Mouse (Mus musculus) embryonic facial prominence, embryonic 11.5 days (tissue): ENCODE measurements around the gene Lgr4. TPM values are rescaled to one million over a fixed set of nuclear protein-coding genes. Genes with fewer than 3 reads are reported as not detected.

Experiments used
- ATAC-seq: fragments of 200-750 bp; cut with Nextera tagmentation; replicated peaks from 2 replicates; pipeline ENCODE4 v1.8.0; 2017; ENCODE audit warnings: low read depth; ENCODE audit not compliant: insufficient number of reproducible peaks, low FRiP score, low TSS enrichment
- DNase-seq: peaks from one replicate; pipeline ENCODE4 v3.0.0-alpha.2; 2015; ENCODE audit warnings: low spot score
- H3K27ac ChIP-seq: fragments of 300-500 bp; sonication (generic); replicated peaks from 2 replicates; pipeline ENCODE4 v1.5.1; 2014; ENCODE audit warnings: mild to moderate bottlenecking, low read depth, low read length, control low read depth
- H3K27me3 ChIP-seq: fragments of 300-500 bp; sonication (generic); 2 replicates; pipeline ENCODE4 v1.6.1; 2014; ENCODE audit warnings: mild to moderate bottlenecking, low read length, moderate library complexity, mixed read lengths; ENCODE audit not compliant: control insufficient read depth, insufficient read depth
- H3K36me3 ChIP-seq: fragments of 300-500 bp; sonication (generic); replicated peaks from 2 replicates; pipeline ENCODE4 v1.6.1; 2014; ENCODE audit warnings: low read depth, mild to moderate bottlenecking, low read length, moderate library complexity, mixed read lengths; ENCODE audit not compliant: control insufficient read depth, insufficient read depth
- H3K4me1 ChIP-seq: fragments of 300-500 bp; sonication (generic); 2 replicates; pipeline ENCODE4 v1.6.1; 2014; ENCODE audit warnings: low read length, mixed read lengths; ENCODE audit not compliant: control insufficient read depth, insufficient read depth
- H3K4me2 ChIP-seq: fragments of 300-500 bp; sonication (generic); 2 replicates; pipeline ENCODE4 v1.6.1; 2014; ENCODE audit warnings: low read depth, mild to moderate bottlenecking, control low read depth, low read length, moderate library complexity
- H3K4me3 ChIP-seq: fragments of 300-500 bp; sonication (generic); 2 replicates; pipeline ENCODE4 v1.5.1; 2014; ENCODE audit warnings: low read depth, low read length, control low read depth
- H3K9ac ChIP-seq: fragments of 300-500 bp; sonication (generic); replicated peaks from 2 replicates; pipeline ENCODE4 v1.6.1; 2014; ENCODE audit warnings: mild to moderate bottlenecking, control low read depth, low read length
- H3K9me3 ChIP-seq: fragments of 300-500 bp; sonication (generic); replicated peaks from 2 replicates; pipeline ENCODE4 v1.6.1; 2016; ENCODE audit warnings: mild to moderate bottlenecking, low read length, inconsistent platforms, mixed read lengths; ENCODE audit not compliant: control insufficient read depth
- WGBS: fragments of 180-500 bp; shearing (Covaris S2); extraction: QIAGEN DNeasy Blood & Tissue Kit; methylation state at CpG from one replicate; pipeline ENCODE4 v1.1.7; 2014; 5-methylcytosine and 5-hydroxymethylcytosine counted together
- polyA plus RNA-seq: library from polyadenylated mRNA; unstranded; fragments of >200 nt; fragmentation: Nextera tagmentation; extraction: Ambion mirVana; gene quantifications from 2 replicates; pipeline ENCODE4 v1.2.1, GENCODE M21; 2014

Gene Lgr4
- polyA plus RNA-seq, 1 experiment from 2014 or later = 17.2 TPM

DNA sequence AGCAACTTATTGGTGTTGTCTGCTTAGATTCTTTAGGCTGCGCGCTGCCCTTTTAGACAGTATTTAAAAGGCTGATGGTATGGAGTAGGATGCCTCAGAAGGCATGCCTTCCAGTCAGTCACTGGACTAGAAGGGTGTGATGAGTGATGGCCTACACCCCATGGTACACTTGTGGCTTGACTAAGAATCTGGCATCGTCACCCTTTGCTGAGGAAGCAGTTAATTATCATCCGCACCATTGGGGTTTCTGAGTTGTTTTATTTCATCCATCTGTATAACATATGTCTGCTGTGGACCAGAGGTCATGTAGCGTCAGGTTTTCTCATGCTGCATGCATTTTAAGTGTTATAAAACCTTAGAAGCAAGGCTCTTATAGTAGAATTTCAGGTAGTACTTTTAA is 70.5 kb downstream of the Lgr4 start:
- Histone ChIP-seq H3K27me3 (no peaks in the 10 kb centered on the region), H3K9ac (no peak overlapping the region), H3K4me3 (no peak overlapping the region), H3K36me3 (no peaks in the 10 kb centered on the region), H3K4me1 (no peaks in the 10 kb centered on the region; the same call in 1 of the 2 replicates), H3K9me3 (no peaks in the 10 kb centered on the region), H3K4me2 (no peak overlapping the region), H3K27ac (no peak overlapping the region)
- no peak for ATAC-seq
- no peak for DNase-seq
- 70% methylated on average over 5 of the region's 5 CpGs for WGBS

DNA sequence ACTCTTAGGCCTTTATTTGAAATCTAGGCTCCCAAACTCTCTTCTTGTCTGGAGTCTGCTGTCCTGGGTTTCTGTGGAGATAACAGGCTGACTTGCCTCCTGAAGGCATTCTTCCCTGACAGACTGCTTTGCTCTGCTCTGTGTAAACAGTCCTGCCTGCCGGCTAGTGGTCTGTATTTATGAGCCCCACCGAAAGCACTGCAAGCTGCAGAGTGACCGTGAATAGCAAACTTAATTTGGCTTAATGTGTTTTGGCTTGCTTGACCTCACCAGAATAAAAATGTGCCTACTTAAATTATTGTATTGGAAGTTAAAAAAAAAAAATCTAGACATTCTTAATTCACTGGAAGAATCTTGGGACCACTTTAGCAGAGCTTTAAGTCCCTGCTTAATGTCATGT is 71.7 kb downstream of the Lgr4 start:
- Histone ChIP-seq H3K27me3 (no peaks in the 10 kb centered on the region), H3K27ac (0 out of 2 replicates have a peak overlapping the region, but pooled peaks have one; percentile 16), H3K36me3 (no peaks in the 10 kb centered on the region), H3K4me1 (no peaks in the 10 kb centered on the region; the same call in 1 of the 2 replicates), H3K9ac (no peak overlapping the region), H3K4me3 (no peak overlapping the region), H3K9me3 (no peaks in the 10 kb centered on the region), H3K4me2 (no peak overlapping the region)
- DNase-seq = peak; percentile 49
- WGBS = 4% methylated on average over 3 of the region's 3 CpGs
- no peak for ATAC-seq

DNA sequence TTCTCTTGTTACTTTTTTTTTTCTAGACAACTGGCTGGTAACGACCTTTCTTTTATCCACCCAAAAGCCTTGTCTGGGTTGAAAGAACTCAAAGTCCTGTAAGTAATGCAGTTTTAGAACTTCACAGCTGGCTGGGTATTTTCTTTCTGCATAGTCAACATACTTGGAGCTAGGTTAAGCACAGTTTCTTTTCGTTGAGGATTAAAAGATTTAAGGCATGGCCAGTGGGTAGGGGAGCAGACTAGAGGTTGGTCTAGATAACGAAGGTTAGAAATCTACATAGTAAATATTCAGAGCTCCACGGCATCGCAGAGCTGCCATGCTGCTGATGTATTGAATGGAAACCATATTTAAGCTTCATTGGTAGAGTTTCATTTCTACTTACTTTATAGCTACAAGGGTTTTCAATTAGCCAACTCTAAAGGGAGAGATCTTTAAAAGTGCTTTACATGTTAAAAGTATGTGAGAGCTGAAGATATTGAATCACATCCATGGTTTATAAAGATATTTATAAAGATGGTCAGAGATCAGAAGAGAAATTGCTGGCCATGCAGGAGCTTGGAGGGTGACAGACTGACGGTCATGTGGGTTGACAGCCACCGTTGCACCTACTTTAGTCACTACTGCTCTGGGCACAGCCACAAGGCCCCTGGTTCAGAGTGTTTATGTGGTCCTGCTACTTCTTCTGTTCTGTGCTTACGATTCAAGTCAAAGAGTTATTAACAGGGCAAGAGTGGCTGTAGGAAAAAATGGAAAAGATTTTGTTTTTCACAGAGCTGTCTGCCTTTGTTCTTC is 72.4 kb downstream of the Lgr4 start:
- no peak overlapping the region for H3K9ac ChIP-seq
- ATAC-seq (no peak), DNase-seq (peak; percentile 41)
- no peaks in the 10 kb centered on the region for H3K27me3 ChIP-seq
- no peaks in the 10 kb centered on the region for H3K36me3 ChIP-seq
- WGBS = 57% methylated on average over 8 of the region's 8 CpGs
- H3K9me3 ChIP-seq = no peaks in the 10 kb centered on the region
- no peak overlapping the region for H3K4me3 ChIP-seq
- H3K27ac ChIP-seq = no peak overlapping the region
- no peak overlapping the region for H3K4me2 ChIP-seq
- H3K4me1 ChIP-seq = no peaks in the 10 kb centered on the region; the same call in 1 of the 2 replicates

DNA sequence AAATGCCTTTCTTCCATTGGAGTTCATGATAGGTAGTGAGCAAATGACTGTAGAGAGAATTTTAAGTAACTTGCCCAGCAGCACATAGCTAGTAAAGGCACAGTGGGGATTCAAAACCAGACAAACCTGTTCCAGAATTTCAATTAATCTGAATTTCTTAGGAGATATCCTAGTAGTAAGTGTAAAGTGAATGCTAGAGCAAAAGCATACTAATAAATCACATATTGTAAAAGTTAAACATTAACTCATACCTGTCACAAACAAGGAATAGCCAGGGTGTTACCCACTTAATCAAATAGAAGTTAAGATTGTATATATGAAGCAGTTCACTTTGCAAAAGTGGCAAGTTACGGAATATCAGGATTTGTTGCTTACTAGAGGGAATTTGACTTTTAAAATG is 74.3 kb downstream of the Lgr4 start:
- no peak overlapping the region for H3K4me2 ChIP-seq
- no peaks in the 10 kb centered on the region; the same call in 1 of the 2 replicates for H3K4me1 ChIP-seq
- no peak for ATAC-seq
- no peak overlapping the region for H3K9ac ChIP-seq
- WGBS = 76% methylated on average over 1 of the region's 1 CpGs
- no peaks in the 10 kb centered on the region for H3K36me3 ChIP-seq
- no peak for DNase-seq
- no peaks in the 10 kb centered on the region for H3K27me3 ChIP-seq
- H3K27ac ChIP-seq = no peak overlapping the region
- no peak overlapping the region for H3K4me3 ChIP-seq
- H3K9me3 ChIP-seq = no peaks in the 10 kb centered on the region

DNA sequence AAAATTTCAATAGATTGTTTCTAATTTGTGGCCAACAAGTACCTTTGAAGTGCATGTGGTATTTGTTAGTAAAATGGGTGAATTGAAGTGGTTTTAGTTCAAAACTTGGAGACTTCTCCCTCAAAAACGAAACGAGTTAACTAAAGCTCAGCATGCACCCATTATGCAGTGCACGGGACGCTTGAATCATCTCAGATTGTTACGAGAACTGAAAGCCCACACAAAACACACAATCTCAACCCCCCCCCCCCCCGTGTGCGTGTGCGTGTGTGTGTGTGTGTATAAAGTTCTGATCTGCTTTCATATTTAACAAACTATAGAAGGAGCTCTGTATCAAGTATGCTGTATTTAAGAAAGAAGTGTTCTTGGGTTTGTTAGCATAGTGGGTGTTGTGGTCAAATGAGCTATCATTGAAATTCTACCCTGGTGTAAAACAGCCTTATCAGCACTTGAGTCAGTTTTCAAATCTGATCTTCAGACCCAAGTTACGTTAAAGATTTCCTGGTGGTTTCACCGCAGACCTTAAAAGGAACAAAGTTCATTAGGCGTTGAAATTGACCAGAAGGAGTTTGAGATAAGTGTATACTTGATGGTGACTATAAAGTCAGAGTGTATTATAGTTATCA is 75.1 kb downstream of the Lgr4 start:
- H3K9ac ChIP-seq = no peak overlapping the region
- H3K9me3 ChIP-seq = no peaks in the 10 kb centered on the region
- H3K27me3 ChIP-seq = no peaks in the 10 kb centered on the region
- no peaks in the 10 kb centered on the region for H3K36me3 ChIP-seq
- H3K4me3 ChIP-seq = no peak overlapping the region
- ATAC-seq (no peak), DNase-seq (peak; percentile 53)
- WGBS = 46% methylated on average over 11 of the region's 11 CpGs
- H3K4me1 ChIP-seq = no peaks in the 10 kb centered on the region; the same call in 1 of the 2 replicates
- H3K27ac ChIP-seq = no peak overlapping the region
- H3K4me2 ChIP-seq = no peak overlapping the region

DNA sequence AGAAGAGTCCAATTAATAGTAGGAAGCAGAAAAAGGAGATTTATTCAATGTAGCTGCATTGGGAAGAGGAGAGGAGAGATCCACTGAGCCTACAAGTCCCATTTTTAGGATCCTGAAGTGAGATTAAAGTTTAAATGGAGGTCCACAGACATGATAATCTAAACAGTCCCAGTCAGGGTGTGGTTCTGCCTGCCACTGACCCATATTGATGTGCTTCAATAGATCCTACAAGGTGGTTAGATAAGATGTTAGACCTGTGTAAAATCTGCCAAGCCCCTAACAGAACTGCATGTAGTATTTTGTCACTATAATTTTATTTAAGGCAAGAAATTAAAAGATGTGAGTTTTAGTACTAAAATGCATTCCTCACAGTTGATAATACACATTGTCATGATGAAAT is 76.0 kb downstream of the Lgr4 start:
- no peak overlapping the region for H3K4me3 ChIP-seq
- ATAC-seq = no peak

DNA sequence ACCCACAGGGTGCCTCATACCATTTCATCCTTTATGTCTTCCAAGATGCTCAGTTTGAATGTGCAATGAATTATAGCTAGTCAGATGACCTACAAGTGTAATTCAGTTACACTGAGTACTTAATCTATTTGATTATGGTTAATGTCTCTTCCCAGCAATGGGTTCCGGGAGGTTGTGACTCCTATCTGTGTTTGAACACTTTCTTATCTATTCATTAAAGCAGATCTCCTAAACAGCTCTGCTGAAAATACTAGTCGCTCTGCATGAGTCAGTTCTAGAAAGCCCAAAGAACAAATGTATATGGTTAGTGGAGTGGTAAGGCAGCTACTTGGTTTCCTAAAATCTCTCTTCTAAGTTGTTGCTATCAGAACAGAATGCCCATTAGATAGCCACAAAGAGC is 77.6 kb downstream of the Lgr4 start:
- no peak for ATAC-seq
- no peaks in the 10 kb centered on the region for H3K27me3 ChIP-seq
- H3K4me3 ChIP-seq = no peak overlapping the region
- no peaks in the 10 kb centered on the region for H3K4me1 ChIP-seq
- no peak for DNase-seq
- no peak overlapping the region for H3K27ac ChIP-seq
- no peaks in the 10 kb centered on the region for H3K36me3 ChIP-seq
- no peaks in the 10 kb centered on the region for H3K9me3 ChIP-seq
- H3K4me2 ChIP-seq = no peak overlapping the region
- 77% methylated on average over 2 of the region's 2 CpGs for WGBS
- H3K9ac ChIP-seq = no peak overlapping the region

More for the DNA sequence above, 76.0 kb downstream of the Lgr4 start:
- no peaks in the 10 kb centered on the region for H3K27me3 ChIP-seq
- no peak overlapping the region for H3K4me2 ChIP-seq
- DNase-seq = no peak
- H3K27ac ChIP-seq = no peak overlapping the region
- H3K9me3 ChIP-seq = no peaks in the 10 kb centered on the region
- no peaks in the 10 kb centered on the region for H3K36me3 ChIP-seq
- no peaks in the 10 kb centered on the region for H3K4me1 ChIP-seq
- H3K9ac ChIP-seq = no peak overlapping the region

DNA sequence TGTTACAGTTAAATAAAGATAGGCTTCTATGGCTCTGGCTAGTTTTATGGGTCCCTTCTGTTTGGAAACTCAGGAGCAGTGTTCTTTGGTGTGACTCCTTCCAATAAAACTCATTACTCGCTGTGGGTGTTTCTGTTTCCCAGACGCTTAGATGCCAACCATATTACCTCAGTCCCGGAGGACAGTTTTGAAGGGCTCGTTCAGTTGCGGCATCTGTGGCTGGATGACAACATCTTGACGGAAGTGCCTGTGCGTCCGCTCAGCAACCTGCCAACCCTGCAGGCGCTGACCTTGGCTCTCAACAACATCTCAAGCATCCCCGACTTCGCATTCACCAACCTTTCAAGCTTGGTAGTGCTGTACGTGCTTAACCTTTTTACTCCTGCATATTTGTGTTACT is 79.0 kb downstream of the Lgr4 start:
- no peaks in the 10 kb centered on the region for H3K4me1 ChIP-seq
- 61% methylated on average over 12 of the region's 12 CpGs for WGBS

More for the DNA sequence above, 79.0 kb downstream of the Lgr4 start:
- Histone ChIP-seq H3K4me3 (no peak overlapping the region), H3K9me3 (no peaks in the 10 kb centered on the region), H3K9ac (no peak overlapping the region), H3K27ac (no peak overlapping the region), H3K36me3 (no peaks in the 10 kb centered on the region), H3K27me3 (no peaks in the 10 kb centered on the region), H3K4me2 (no peak overlapping the region)
- DNase-seq (no peak), ATAC-seq (no peak)
